In the genomic region with DNA sequence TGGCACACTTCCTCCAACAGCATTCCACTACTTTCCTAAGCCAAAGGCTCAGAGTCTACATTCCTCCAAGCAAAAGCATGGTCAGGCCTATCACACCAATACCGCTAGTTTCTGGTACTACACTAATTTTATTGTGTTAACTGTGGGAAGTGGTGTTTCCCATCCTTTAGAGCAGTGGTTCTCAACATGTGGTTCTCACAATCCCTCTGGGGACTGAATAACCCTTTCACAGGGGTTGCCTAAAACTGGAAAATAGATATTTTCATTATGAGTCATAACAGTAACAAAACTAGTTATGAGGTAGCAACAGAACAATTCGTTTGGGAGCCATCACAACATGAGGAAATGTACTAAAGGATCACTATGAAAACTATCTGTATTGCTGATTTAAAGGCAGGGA, we compare ENCODE assay signal across 18 mouse cellular contexts.
"Had no signal": no experiment of that assay in that cellular context is flagged by ENCODE, and none has a peak within 500 bp of the region (broad histone marks: within the 10 kb centered on the region; RNA-seq: fewer than 3 reads in every experiment).

No protein-coding gene starts in this region.

- H3K9me3 ChIP-seq: kidney, embryonic 15.5 days; liver, embryonic 13.5 days; midbrain, embryonic 12.5 days; midbrain, embryonic 15.5 days; neural tube, embryonic 12.5 days; neural tube, embryonic 15.5 days; stomach, embryonic 15.5 days had no signal

- H3K27ac ChIP-seq: kidney, embryonic 15.5 days; left cerebral cortex, adult 2 months; liver, embryonic 13.5 days; macrophage; midbrain, embryonic 12.5 days; midbrain, embryonic 15.5 days; neural tube, embryonic 12.5 days; neural tube, embryonic 15.5 days; stomach, embryonic 15.5 days had no signal

- H3K4me3 ChIP-seq: kidney, embryonic 15.5 days; left cerebral cortex, adult 2 months; liver, embryonic 13.5 days; midbrain, embryonic 12.5 days; midbrain, embryonic 15.5 days; neural tube, embryonic 12.5 days; neural tube, embryonic 15.5 days; stomach, embryonic 15.5 days had no signal

- ATAC-seq: midbrain, embryonic 15.5 days had no signal

- H3K4me2 ChIP-seq: kidney, embryonic 15.5 days; liver, embryonic 13.5 days; midbrain, embryonic 12.5 days; midbrain, embryonic 15.5 days; neural tube, embryonic 12.5 days; neural tube, embryonic 15.5 days; stomach, embryonic 15.5 days had no signal

- H3K9ac ChIP-seq: kidney, embryonic 15.5 days; liver, embryonic 13.5 days; midbrain, embryonic 12.5 days; midbrain, embryonic 15.5 days; neural tube, embryonic 12.5 days; neural tube, embryonic 15.5 days; stomach, embryonic 15.5 days had no signal

- H3K4me1 ChIP-seq: kidney, embryonic 15.5 days; liver, embryonic 13.5 days; midbrain, embryonic 12.5 days; midbrain, embryonic 15.5 days; neural tube, embryonic 12.5 days; neural tube, embryonic 15.5 days; stomach, embryonic 15.5 days had no signal

- H3K36me3 ChIP-seq: kidney, embryonic 15.5 days; liver, embryonic 13.5 days; midbrain, embryonic 12.5 days; midbrain, embryonic 15.5 days; neural tube, embryonic 12.5 days; neural tube, embryonic 15.5 days; stomach, embryonic 15.5 days had no signal

- H3K27me3 ChIP-seq: kidney, embryonic 15.5 days; liver, embryonic 13.5 days; midbrain, embryonic 12.5 days; midbrain, embryonic 15.5 days; neural tube, embryonic 12.5 days; neural tube, embryonic 15.5 days; stomach, embryonic 15.5 days had no signal

- DNase-seq: kidney, adult 8-10 months; kidney, postnatal 10 days; kidney, postnatal 36 days; layer of hippocampus, postnatal 36 days; liver, embryonic 13.5 days; lung, adult 2 months; right cerebral cortex, adult 18-20 months; right cerebral cortex, postnatal 25 days; spleen, adult 18-20 months; thymus, postnatal 36 days had no signal
